Mouse (Mus musculus) heart, embryonic 15.5 days (tissue): Measurements from ENCODE around the gene Prkacb. TPM values are rescaled to one million over a fixed set of nuclear protein-coding genes. Genes with fewer than 3 reads are reported as not detected.
"Not testable (repeated sequence)": the region's sequence is repeated elsewhere in the genome, so short reads cannot be mapped to it uniquely, and the experiment has no call there.

Source experiments
- ATAC-seq: fragments of 200-750 bp; cut with Nextera tagmentation; replicated peaks from 2 replicates; pipeline ENCODE4 v1.8.0; 2017; ENCODE audit warnings: low read depth, moderate TSS enrichment; ENCODE audit not compliant: insufficient number of reproducible peaks, insufficient read depth, low FRiP score
- H3K27ac ChIP-seq: fragments of 300-500 bp; sonication (generic); 2 replicates; pipeline ENCODE4 v1.5.1; 2015; ENCODE audit warnings: mild to moderate bottlenecking, inconsistent platforms
- H3K27me3 ChIP-seq: fragments of 300-500 bp; sonication (generic); 2 replicates; pipeline ENCODE4 v1.6.1; 2015; ENCODE audit warnings: inconsistent platforms
- H3K36me3 ChIP-seq: fragments of 300-500 bp; sonication (generic); 2 replicates; pipeline ENCODE4 v1.6.1; 2015; ENCODE audit warnings: mild to moderate bottlenecking, inconsistent platforms
- H3K4me1 ChIP-seq: fragments of 300-500 bp; sonication (generic); replicated peaks from 2 replicates; pipeline ENCODE4 v1.6.1; 2015; ENCODE audit warnings: inconsistent platforms
- H3K4me2 ChIP-seq: fragments of 300-500 bp; sonication (generic); 2 replicates; pipeline ENCODE4 v1.6.1; 2015; ENCODE audit warnings: inconsistent platforms, mild to moderate bottlenecking, moderate library complexity
- H3K4me3 ChIP-seq: fragments of 300-500 bp; sonication (generic); 2 replicates; pipeline ENCODE4 v1.5.1; 2015; ENCODE audit warnings: mild to moderate bottlenecking, inconsistent platforms
- H3K9ac ChIP-seq: fragments of 300-500 bp; sonication (generic); 2 replicates; pipeline ENCODE4 v1.6.1; 2015; ENCODE audit warnings: mild to moderate bottlenecking, inconsistent platforms
- H3K9me3 ChIP-seq: fragments of 300-500 bp; sonication (generic); replicated peaks from 2 replicates; pipeline ENCODE4 v1.6.1; 2016; ENCODE audit warnings: inconsistent platforms
- WGBS: fragments of 180-500 bp; shearing (Covaris S2); methylation state at CpG from one replicate; pipeline ENCODE4 v1.1.7; 2015; ENCODE audit warnings: mixed read lengths; 5-methylcytosine and 5-hydroxymethylcytosine counted together
- polyA plus RNA-seq: library from polyadenylated mRNA; unstranded; fragments of >200 nt; fragmentation: Nextera tagmentation; extraction: Ambion mirVana; gene quantifications from 2 replicates; pipeline ENCODE4 v1.2.1, GENCODE M21; 2015

Prkacb gene
- polyA plus RNA-seq, 1 experiment from 2014 or later, result 46.8 TPM

DNA sequence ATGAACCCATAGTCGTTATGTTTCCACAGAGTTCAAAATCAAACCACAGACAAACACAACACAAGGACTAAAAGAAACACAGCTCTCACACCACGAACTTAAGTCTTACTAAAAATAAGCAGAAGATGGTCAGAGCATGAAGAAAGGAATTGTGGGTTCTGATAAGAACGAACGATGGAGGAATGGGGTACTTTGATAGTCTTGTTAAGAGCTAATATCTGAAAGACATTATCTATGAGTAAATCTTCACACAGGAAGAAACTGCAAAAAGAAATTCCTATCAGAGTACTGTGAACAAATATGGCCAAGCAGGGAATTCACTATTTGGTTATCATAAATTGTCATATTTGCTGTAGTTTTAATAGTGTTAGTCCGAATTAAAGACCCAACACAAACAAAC lies 36.1 kb downstream of the Prkacb start:
- Histone ChIP-seq H3K9ac (no peak overlapping the region), H3K36me3 (no peaks in the 10 kb centered on the region; the same call in 1 of the 2 replicates), H3K27me3 (no peaks in the 10 kb centered on the region), H3K4me3 (no peak overlapping the region), H3K4me1 (peaks cover 14% of the 10 kb centered on the region), H3K27ac (no peak overlapping the region), H3K4me2 (no peak overlapping the region), H3K9me3 (no peaks in the 10 kb centered on the region)
- 62% methylated on average over 5 of the region's 5 CpGs for WGBS
- no peak for ATAC-seq

DNA sequence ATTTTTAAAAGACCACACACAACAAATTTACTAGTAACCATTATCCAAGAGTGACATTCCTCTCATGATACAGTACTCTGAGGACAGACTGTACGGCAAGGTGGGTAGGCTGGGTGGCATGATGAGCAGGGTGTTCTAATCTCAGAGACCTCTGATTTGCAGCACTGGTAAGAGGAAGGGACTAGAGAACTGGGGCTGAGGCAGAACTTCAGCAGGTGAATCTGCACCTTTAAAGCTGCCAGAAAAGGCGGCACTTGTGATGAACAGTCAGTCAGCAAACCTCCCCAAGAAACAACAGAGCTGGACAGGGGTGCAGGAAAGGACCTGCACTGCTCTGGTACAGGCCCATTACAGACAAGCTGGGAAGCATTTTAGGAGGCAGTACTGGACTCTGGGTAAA lies 41.9 kb downstream of the Prkacb start:
- 58% methylated on average over 2 of the region's 2 CpGs for WGBS
- Histone ChIP-seq H3K36me3 (no peaks in the 10 kb centered on the region; the same call in 1 of the 2 replicates), H3K27ac (no peak overlapping the region), H3K4me2 (peak overlapping the region; percentile 64), H3K9ac (no peak overlapping the region), H3K27me3 (no peaks in the 10 kb centered on the region), H3K4me3 (no peak overlapping the region), H3K4me1 (peaks cover 32% of the 10 kb centered on the region), H3K9me3 (no peaks in the 10 kb centered on the region)
- ATAC-seq, result no peak

DNA sequence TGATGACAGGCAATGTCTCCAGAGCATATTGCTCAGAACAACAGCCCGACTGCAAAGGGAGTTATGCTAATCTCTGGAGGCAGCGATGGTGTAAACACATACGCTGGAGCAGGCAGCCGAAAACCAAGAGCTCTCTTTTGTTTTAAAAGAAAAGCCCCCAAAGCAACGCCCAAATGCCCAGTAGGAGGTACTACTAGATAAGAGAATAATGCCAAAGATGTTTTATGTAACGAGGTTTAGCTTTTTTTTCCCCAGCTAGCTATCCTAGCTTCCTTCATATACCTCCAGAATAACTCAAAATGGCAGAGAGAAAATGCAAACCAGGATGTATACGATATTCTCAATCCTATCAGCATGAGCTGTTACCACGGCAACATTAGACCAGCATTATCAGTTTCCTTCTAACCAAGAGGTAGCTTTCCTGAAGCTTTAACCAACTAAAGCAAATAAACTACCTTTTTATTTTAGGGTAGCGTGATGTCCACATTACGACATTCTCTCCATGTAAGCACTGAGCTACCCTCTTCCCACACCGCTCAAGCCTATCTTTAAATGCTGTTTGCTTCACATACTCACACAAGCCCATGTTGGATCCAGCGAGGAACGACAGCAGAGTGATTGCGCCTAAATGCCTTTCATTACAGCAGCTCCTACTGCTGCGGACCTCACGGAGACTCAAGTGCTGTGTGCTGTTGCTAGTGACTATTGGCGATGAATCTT lies 42.7 kb downstream of the Prkacb start:
- 18% methylated on average over 17 of the region's 17 CpGs for WGBS
- H3K9me3 ChIP-seq, result no peaks in the 10 kb centered on the region
- peak overlapping the region; percentile 56 for H3K27ac ChIP-seq
- no peaks in the 10 kb centered on the region for H3K27me3 ChIP-seq
- peak overlapping the region; percentile 37 for H3K4me3 ChIP-seq
- H3K4me2 ChIP-seq, result peak overlapping the region; percentile 64
- H3K4me1 ChIP-seq, result peaks cover 32% of the 10 kb centered on the region
- H3K9ac ChIP-seq, result 0 out of 2 replicates have a peak overlapping the region, but pooled peaks have one; percentile 15
- ATAC-seq, result no peak
- H3K36me3 ChIP-seq, result no peaks in the 10 kb centered on the region; the same call in 1 of the 2 replicates

DNA sequence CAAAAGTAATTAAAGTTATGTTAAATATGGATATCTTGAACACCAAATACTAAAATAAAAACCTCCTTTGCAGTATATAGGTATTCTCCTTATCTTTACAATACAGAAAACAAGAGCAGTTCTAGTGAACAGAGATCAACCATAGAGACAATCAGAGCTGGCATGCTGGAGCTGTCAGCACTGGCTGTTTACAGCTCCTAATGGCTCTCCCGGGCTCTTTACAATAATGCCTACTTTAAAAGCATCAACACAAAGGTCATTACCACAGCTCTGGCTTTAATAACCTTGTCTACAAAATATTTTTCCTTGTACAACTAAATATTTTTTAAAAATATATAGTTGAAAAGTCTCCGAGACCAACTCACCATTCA lies 43.2 kb downstream of the Prkacb start:
- peak overlapping the region; percentile 64 for H3K4me2 ChIP-seq
- H3K9ac ChIP-seq, result no peak overlapping the region
- H3K9me3 ChIP-seq, result no peaks in the 10 kb centered on the region
- WGBS, result 19% methylated on average over 2 of the region's 2 CpGs
- ATAC-seq, result no peak
- H3K36me3 ChIP-seq, result no peaks in the 10 kb centered on the region; the same call in 1 of the 2 replicates
- peak overlapping the region; percentile 56; the same call in 1 of the 2 replicates for H3K27ac ChIP-seq
- H3K27me3 ChIP-seq, result no peaks in the 10 kb centered on the region
- H3K4me1 ChIP-seq, result peaks cover 32% of the 10 kb centered on the region
- H3K4me3 ChIP-seq, result peak overlapping the region; percentile 37

DNA sequence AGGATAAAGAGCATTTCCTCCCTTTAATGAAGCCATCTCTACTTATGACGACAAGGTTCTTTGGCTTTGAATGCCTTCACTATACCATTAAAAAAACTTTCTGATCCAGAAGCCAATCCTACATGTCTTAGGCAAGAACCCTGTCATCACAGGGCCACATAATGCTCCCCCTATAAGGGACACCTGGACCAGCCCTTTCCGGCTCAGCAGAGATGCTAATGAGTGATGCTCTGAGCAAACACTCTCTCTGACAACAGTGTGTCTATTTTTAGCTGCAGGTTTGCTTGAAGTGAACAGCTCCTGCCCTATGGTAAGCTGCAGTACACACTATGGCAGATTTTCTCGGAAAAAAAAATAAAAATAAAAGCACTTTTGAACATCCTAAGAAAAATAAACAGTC lies 43.9 kb downstream of the Prkacb start:
- ATAC-seq, result no peak
- 52% methylated on average over 3 of the region's 3 CpGs for WGBS
- no peak overlapping the region for H3K4me3 ChIP-seq
- H3K4me2 ChIP-seq, result no peak overlapping the region
- H3K4me1 ChIP-seq, result peaks cover 32% of the 10 kb centered on the region
- no peak overlapping the region for H3K9ac ChIP-seq
- no peaks in the 10 kb centered on the region for H3K27me3 ChIP-seq
- H3K27ac ChIP-seq, result no peak overlapping the region
- H3K36me3 ChIP-seq, result no peaks in the 10 kb centered on the region; the same call in 1 of the 2 replicates
- H3K9me3 ChIP-seq, result no peaks in the 10 kb centered on the region

DNA sequence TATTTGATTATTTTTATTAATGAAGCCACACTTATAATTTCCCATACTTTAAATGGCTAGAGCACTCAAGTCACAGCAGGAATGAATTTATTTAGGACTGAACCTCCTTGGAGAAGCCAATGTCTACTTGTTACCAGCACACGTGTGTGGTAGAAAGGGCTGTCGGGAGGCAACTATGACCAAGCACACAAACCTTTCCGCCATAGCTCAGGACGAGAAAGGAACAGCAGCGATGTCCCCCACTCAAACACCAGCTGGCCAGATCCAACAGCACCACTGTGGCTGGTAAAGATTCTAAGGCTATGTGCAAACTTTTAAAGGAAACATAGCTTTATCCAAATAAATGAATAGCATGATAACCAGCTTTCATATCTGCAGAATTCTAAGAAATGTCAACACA lies 44.4 kb downstream of the Prkacb start:
- no peak overlapping the region for H3K9ac ChIP-seq
- H3K36me3 ChIP-seq, result no peaks in the 10 kb centered on the region; the same call in 1 of the 2 replicates
- H3K4me2 ChIP-seq, result no peak overlapping the region
- H3K27ac ChIP-seq, result no peak overlapping the region
- peaks cover 32% of the 10 kb centered on the region for H3K4me1 ChIP-seq
- no peaks in the 10 kb centered on the region for H3K9me3 ChIP-seq
- H3K27me3 ChIP-seq, result no peaks in the 10 kb centered on the region
- WGBS, result 89% methylated on average over 5 of the region's 5 CpGs
- no peak overlapping the region for H3K4me3 ChIP-seq
- ATAC-seq, result no peak

DNA sequence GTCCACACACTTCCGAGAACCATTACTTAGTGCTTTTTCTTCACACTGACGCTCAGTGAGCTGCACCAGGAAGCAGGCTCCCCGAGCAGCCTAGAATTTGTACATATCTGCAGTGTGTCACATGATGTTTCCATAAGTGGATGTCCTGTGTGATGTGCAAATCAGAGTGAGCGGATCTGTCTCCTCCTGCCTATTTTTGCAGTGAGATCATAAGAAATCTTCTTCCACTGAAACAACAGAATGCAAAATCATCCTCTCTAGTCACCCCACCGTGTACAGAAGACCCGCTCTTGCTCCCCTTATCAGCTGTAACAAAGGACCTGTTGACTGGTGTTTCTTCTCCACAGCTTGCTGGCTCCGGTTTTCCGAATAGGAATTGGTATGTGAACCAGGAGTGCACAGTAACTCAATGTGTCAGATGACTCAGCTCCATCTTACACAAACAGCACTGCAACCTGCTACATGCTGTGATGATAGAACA lies 46.0 kb downstream of the Prkacb start:
- Histone ChIP-seq H3K4me3 (peak overlapping the region; percentile 33), H3K27ac (peak overlapping the region; percentile 68), H3K4me2 (peak overlapping the region; percentile 57), H3K36me3 (no peaks in the 10 kb centered on the region), H3K27me3 (no peaks in the 10 kb centered on the region), H3K4me1 (peaks cover 32% of the 10 kb centered on the region), H3K9me3 (no peaks in the 10 kb centered on the region), H3K9ac (peak overlapping the region; percentile 34; the same call in 1 of the 2 replicates)
- WGBS, result 18% methylated on average over 8 of the region's 8 CpGs
- ATAC-seq, result peak; percentile 68

DNA sequence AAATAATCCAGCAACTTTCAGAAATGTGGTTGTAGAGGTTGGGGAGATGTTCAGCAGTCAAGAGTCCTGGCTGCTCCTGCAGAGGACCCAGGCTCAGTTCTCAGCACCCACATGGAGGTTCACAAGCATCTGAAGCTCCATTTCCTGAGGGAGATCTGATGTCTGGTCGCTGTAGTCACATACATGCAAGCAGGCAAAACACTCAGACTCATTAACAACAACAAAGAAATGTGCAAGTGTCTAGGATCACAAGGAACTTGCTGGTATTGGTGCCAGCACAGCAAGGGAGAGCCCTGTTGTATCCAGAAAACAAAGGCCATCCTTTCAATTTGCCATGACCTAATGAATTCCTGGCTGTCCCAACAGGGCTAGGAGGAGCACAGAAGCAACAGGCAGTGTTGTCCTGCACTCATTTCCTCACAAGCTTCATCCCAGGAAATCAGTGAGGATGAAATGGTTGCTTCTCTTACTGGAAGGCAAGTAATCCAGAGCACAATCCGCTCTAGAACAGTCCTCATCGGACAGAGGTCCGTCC lies 46.7 kb downstream of the Prkacb start:
- H3K27me3 ChIP-seq, result no peaks in the 10 kb centered on the region
- no peaks in the 10 kb centered on the region for H3K36me3 ChIP-seq
- 68% methylated on average over 4 of the region's 4 CpGs for WGBS
- peak overlapping the region; percentile 34; the same call in 1 of the 2 replicates for H3K9ac ChIP-seq
- H3K4me3 ChIP-seq, result peak overlapping the region; percentile 33
- H3K4me1 ChIP-seq, result peaks cover 32% of the 10 kb centered on the region
- H3K4me2 ChIP-seq, result peak overlapping the region; percentile 57
- H3K9me3 ChIP-seq, result no peaks in the 10 kb centered on the region
- ATAC-seq, result no peak; the same call in 1 of the 2 replicates
- H3K27ac ChIP-seq, result peak overlapping the region; percentile 68

DNA sequence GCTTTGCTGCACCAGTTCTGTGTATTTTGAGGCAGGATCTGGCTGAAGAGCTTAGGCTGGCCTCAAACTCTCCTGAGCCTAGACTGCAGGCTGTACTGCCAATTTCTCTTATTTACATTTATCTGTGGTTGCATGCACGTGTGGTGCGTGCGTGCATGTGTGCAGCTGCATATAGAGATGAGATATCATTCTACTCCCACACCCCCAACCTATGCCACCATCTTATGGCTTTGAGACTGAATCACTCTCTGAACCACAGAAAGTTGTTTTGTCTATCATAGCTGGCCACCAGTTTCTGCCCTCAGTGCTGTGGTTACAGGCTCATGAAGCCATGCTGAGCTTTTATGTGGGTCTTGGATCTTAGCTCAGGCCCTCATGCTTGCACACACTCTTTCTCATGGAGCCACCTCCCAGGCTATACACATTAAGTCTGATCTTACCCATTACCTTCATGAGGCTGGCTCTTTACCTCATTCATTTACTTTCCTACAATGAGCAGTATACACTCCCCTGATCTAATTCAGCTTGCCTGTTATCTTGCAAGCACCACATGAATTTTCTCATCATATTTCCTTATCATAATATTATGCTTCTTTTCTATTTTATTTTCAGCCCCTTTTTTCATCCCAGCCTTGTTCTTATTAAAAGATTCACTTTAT lies 47.8 kb downstream of the Prkacb start:
- Histone ChIP-seq H3K36me3 (no peaks in the 10 kb centered on the region), H3K27me3 (no peaks in the 10 kb centered on the region), H3K4me2 (no peak overlapping the region), H3K4me1 (peaks cover 23% of the 10 kb centered on the region), H3K27ac (no peak overlapping the region), H3K4me3 (no peak overlapping the region), H3K9me3 (no peaks in the 10 kb centered on the region), H3K9ac (no peak overlapping the region)
- ATAC-seq, result no peak
- 71% methylated on average over 3 of the region's 3 CpGs for WGBS

DNA sequence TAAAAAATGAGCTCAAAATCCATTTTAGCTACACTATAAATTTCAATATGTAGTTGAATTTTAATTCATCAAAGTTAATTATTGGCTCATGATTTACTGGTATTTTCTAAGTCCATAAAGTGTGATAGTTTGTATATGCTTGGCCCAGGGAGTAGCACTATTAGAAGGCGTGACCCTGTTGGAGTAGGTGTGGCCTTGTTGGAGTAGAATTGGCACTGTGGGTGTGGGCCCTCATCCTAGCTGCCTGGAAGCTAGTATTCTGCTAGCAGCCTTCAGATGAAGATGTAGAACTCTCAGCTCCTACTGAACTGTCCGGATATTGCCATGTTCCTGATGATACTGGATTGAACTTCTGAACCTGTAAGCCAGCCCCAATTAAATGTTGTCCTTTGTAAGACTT lies 49.7 kb downstream of the Prkacb start:
- not testable (repeated sequence) for H3K9me3 ChIP-seq, H3K9ac ChIP-seq, H3K4me2 ChIP-seq, H3K4me3 ChIP-seq, H3K36me3 ChIP-seq, H3K27ac ChIP-seq, H3K27me3 ChIP-seq, ATAC-seq
- H3K4me1 ChIP-seq, result peaks cover 12% of the 10 kb centered on the region
- WGBS, result 90% methylated on average over 2 of the region's 2 CpGs

DNA sequence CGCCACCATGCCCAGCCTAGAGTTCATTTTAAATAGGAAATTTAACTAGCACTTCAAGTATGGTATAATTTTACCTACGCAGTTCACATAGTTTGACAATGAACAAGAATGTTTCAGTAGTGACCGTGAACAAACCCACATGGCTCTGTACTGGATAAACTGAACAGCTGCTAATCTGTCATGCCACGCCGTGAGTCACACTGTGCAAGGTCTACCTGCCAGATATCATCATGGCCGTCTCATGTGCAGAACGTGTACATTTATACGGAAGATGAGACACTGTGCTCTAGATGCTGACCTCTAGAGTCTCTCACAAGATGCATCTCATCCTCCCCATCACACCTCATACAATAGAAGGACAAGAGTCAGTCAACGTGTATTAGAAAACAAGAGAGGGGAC lies 51.5 kb downstream of the Prkacb start:
- no peak overlapping the region for H3K4me2 ChIP-seq
- H3K4me3 ChIP-seq, result no peak overlapping the region
- no peak overlapping the region for H3K27ac ChIP-seq
- peaks cover 2% of the 10 kb centered on the region for H3K4me1 ChIP-seq
- no peak for ATAC-seq
- H3K9ac ChIP-seq, result no peak overlapping the region
- H3K36me3 ChIP-seq, result no peaks in the 10 kb centered on the region
- H3K9me3 ChIP-seq, result no peaks in the 10 kb centered on the region
- no peaks in the 10 kb centered on the region for H3K27me3 ChIP-seq
- 90% methylated on average over 9 of the region's 9 CpGs for WGBS
